Mouse (Mus musculus): ENCODE results near the gene Rgs7. TPM values are rescaled to one million over a fixed set of nuclear protein-coding genes. Genes with fewer than 3 reads are reported as not detected.

Rgs7 gene
- polyA plus RNA-seq, 1 experiment, result 0.54 TPM

- Histone ChIP-seq H3K27ac (ENCODE audit: control insufficient read depth, insufficient read depth, low read length) (no peak overlapping the region), H3K4me1 (replicated peaks; ENCODE audit: control insufficient read depth, insufficient read depth, low read length) (no peaks in the 10 kb centered on the region), H3K36me3 (ENCODE audit: control insufficient read depth, insufficient read depth, low read length) (no peaks in the 10 kb centered on the region), H3K27me3 (ENCODE audit: control insufficient read depth, insufficient read depth, low read length) (no peaks in the 10 kb centered on the region), H3K4me3 (ENCODE audit: control insufficient read depth, insufficient read depth, low read length) (no peak overlapping the region)
- 92% methylated on average over 4 of the region's 4 CpGs for WGBS
- no peak for TF ChIP-seq CTCF (IDR thresholded peaks at IDR 0.05; ENCODE audit: borderline replicate concordance, control insufficient read depth, extremely low read depth, insufficient read depth, low read length, poor library complexity)
- no peak for TF ChIP-seq POLR2A (IDR thresholded peaks at IDR 0.05; ENCODE audit: control insufficient read depth, extremely low read depth, insufficient read depth, low read length, poor library complexity)
- DNase-seq, result no peak
Measured at GRCm38 (mm10) chr1:175420883-175421282, 71.4 kb downstream of the Rgs7 start.

DNA sequence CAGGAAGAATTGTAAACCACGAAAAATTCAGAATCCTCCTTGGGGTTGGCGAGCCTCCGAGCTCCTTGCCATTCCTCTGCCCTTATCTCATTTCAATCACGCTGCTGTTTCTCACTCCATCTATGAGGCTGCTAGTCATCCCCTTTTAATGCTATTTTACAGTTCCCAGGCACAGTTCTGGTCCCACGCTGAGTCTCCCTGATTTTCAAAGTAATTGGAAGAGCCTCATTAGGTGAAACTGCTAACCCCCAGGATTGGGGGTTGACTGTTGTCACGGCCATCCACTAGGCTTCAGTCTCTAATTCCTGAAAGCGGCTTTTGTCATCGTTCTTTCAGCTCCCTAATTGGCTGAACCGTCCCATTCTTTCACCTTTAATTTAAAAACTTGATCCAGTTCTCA, 76.6 kb downstream of the Rgs7 start:
- H3K27me3 ChIP-seq (ENCODE audit: control insufficient read depth, insufficient read depth, low read length), result no peaks in the 10 kb centered on the region
- no peaks in the 10 kb centered on the region for H3K4me1 ChIP-seq (replicated peaks; ENCODE audit: control insufficient read depth, insufficient read depth, low read length)
- WGBS, result 74% methylated on average over 9 of the region's 9 CpGs
- no peak overlapping the region for H3K4me3 ChIP-seq (ENCODE audit: control insufficient read depth, insufficient read depth, low read length)
- no peak for TF ChIP-seq CTCF (IDR thresholded peaks at IDR 0.05; ENCODE audit: borderline replicate concordance, control insufficient read depth, extremely low read depth, insufficient read depth, low read length, poor library complexity)
- no peak for TF ChIP-seq POLR2A (IDR thresholded peaks at IDR 0.05; ENCODE audit: control insufficient read depth, extremely low read depth, insufficient read depth, low read length, poor library complexity)
- H3K27ac ChIP-seq (ENCODE audit: control insufficient read depth, insufficient read depth, low read length), result no peak overlapping the region
- H3K36me3 ChIP-seq (ENCODE audit: control insufficient read depth, insufficient read depth, low read length), result no peaks in the 10 kb centered on the region
- DNase-seq, result no peak

DNA sequence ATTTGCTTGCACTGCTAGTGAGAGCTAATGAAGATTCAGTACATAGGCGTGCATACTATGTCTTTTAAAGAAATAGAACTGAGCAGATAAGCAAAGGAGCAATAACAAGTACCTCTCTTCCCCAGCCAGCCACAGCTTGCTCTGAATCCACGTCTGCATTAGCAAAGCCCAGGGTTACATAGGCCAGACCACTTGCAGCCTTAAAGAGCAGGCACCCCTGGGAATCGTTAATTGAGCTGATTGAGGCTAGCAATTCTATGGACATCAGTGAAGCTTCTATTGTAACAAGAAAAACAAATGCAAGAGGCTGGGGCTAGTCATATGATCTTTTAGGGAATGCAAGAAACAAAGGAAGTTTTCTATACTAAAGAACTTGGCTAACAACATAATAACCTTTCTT, 81.9 kb downstream of the Rgs7 start:
- no peak overlapping the region for H3K27ac ChIP-seq (ENCODE audit: control insufficient read depth, insufficient read depth, low read length)

DNA sequence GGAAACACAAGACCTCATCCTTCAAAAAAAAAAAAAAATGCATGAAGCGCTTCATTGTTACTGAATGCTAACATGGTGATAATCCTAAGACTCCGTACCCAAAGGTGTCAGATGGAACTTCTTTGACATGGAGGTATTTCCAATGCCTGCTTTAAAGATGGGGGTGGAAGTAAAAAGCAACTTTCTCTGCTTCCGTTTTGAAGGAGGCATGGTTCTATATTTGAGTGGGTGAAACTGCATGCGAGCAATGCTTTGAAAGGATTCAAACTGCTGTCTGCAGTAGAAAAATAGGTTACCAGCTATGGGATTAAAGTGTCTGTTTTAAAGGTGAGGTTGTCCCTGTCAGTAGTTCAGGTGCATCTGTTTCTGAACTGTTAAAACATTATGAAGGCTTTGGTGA, 100.4 kb downstream of the Rgs7 start:
- Histone ChIP-seq H3K36me3 (ENCODE audit: control insufficient read depth, insufficient read depth, low read length) (no peaks in the 10 kb centered on the region), H3K27ac (ENCODE audit: control insufficient read depth, insufficient read depth, low read length) (no peak overlapping the region), H3K4me1 (replicated peaks; ENCODE audit: control insufficient read depth, insufficient read depth, low read length) (no peaks in the 10 kb centered on the region), H3K4me3 (ENCODE audit: control insufficient read depth, insufficient read depth, low read length) (no peak overlapping the region), H3K27me3 (ENCODE audit: control insufficient read depth, insufficient read depth, low read length) (0 out of 2 replicates have a peak, but pooled peaks cover under 1% of the 10 kb centered on the region)
- WGBS, result 91% methylated on average over 4 of the region's 4 CpGs
- DNase-seq, result no peak
- TF ChIP-seq CTCF (IDR thresholded peaks at IDR 0.05; ENCODE audit: borderline replicate concordance, control insufficient read depth, extremely low read depth, insufficient read depth, low read length, poor library complexity) (no peak), POLR2A (IDR thresholded peaks at IDR 0.05; ENCODE audit: control insufficient read depth, extremely low read depth, insufficient read depth, low read length, poor library complexity) (no peak)

More for the DNA sequence above, 81.9 kb downstream of the Rgs7 start:
- DNase-seq, result no peak
- 70% methylated on average over 3 of the region's 3 CpGs for WGBS
- Histone ChIP-seq H3K27me3 (ENCODE audit: control insufficient read depth, insufficient read depth, low read length) (no peaks in the 10 kb centered on the region), H3K4me3 (ENCODE audit: control insufficient read depth, insufficient read depth, low read length) (no peak overlapping the region), H3K4me1 (replicated peaks; ENCODE audit: control insufficient read depth, insufficient read depth, low read length) (no peaks in the 10 kb centered on the region), H3K36me3 (ENCODE audit: control insufficient read depth, insufficient read depth, low read length) (no peaks in the 10 kb centered on the region)
- TF ChIP-seq POLR2A (IDR thresholded peaks at IDR 0.05; ENCODE audit: control insufficient read depth, extremely low read depth, insufficient read depth, low read length, poor library complexity) (no peak), CTCF (IDR thresholded peaks at IDR 0.05; ENCODE audit: borderline replicate concordance, control insufficient read depth, extremely low read depth, insufficient read depth, low read length, poor library complexity) (no peak)

- H3K27me3 ChIP-seq (ENCODE audit: control insufficient read depth, insufficient read depth, low read length), result 0 out of 2 replicates have a peak, but pooled peaks cover 3% of the 10 kb centered on the region
- no peak for DNase-seq
- H3K4me1 ChIP-seq (replicated peaks; ENCODE audit: control insufficient read depth, insufficient read depth, low read length), result no peaks in the 10 kb centered on the region
- H3K4me3 ChIP-seq (ENCODE audit: control insufficient read depth, insufficient read depth, low read length), result no peak overlapping the region
- H3K27ac ChIP-seq (ENCODE audit: control insufficient read depth, insufficient read depth, low read length), result no peak overlapping the region
- H3K36me3 ChIP-seq (ENCODE audit: control insufficient read depth, insufficient read depth, low read length), result no peaks in the 10 kb centered on the region
- TF ChIP-seq POLR2A (IDR thresholded peaks at IDR 0.05; ENCODE audit: control insufficient read depth, extremely low read depth, insufficient read depth, low read length, poor library complexity), result no peak
- no peak for TF ChIP-seq CTCF (IDR thresholded peaks at IDR 0.05; ENCODE audit: borderline replicate concordance, control insufficient read depth, extremely low read depth, insufficient read depth, low read length, poor library complexity)
- 84% methylated on average over 5 of the region's 5 CpGs for WGBS
Measured at GRCm38 (mm10) chr1:175389250-175389649, 103.0 kb downstream of the Rgs7 start.

DNA sequence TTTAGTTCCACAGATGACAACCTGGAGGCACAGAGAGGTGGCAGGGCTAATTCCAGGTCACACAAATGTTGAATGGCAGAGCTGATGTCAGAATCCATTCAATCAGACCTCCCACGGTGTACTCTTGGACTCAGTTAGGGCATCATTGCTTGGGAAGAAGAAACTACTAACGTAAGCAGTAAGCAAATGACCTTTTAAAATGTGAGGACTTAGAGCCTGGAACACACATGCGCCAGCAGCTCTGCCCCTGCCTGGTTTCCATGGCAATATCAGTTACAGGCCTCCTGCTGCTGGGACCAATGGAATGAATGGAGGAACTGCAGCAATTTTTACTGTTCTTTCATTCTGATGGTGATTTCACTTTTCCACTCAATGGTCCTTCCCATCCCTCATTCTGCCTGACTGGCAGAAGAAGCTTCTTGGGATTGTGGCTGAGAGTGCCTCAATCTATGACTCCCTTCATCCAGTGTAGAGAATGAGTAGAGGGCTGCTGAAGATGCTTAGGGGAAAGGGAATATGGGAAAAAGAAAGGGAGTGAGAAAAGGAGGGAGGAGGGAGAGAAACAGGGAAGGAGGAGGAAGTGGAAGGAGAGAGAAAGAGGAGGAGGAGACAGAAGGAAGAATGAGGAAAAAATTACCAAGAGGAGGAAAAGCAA, 106.6 kb downstream of the Rgs7 start:
- Histone ChIP-seq H3K36me3 (ENCODE audit: control insufficient read depth, insufficient read depth, low read length) (no peaks in the 10 kb centered on the region), H3K4me1 (replicated peaks; ENCODE audit: control insufficient read depth, insufficient read depth, low read length) (no peaks in the 10 kb centered on the region), H3K4me3 (ENCODE audit: control insufficient read depth, insufficient read depth, low read length) (no peak overlapping the region), H3K27me3 (ENCODE audit: control insufficient read depth, insufficient read depth, low read length) (0 out of 2 replicates have a peak, but pooled peaks cover 3% of the 10 kb centered on the region), H3K27ac (ENCODE audit: control insufficient read depth, insufficient read depth, low read length) (no peak overlapping the region)
- TF ChIP-seq POLR2A (IDR thresholded peaks at IDR 0.05; ENCODE audit: control insufficient read depth, extremely low read depth, insufficient read depth, low read length, poor library complexity) (no peak), CTCF (IDR thresholded peaks at IDR 0.05; ENCODE audit: borderline replicate concordance, control insufficient read depth, extremely low read depth, insufficient read depth, low read length, poor library complexity) (no peak)
- WGBS, result 67% methylated on average over 3 of the region's 3 CpGs
- DNase-seq, result no peak

DNA sequence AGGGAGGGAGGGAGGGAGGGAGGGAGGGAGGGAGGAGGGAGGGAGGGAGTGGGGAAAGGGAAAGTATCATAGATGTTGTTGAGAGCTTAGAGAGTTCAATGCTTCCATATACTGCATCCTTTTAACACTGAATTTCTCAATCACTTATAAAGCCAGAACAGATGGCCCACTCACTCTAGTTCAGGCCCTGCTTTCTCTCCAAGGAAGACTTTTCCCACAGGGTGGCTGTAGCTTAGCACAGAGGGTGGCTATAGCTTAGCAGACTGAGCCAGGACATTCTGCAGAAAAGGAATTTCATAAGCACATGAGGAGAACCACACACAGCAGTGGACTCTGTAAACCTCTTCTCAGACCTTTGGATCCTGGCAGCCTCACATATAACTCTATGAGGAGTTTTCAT, 119.7 kb downstream of the Rgs7 start:
- no peak for DNase-seq
- H3K36me3 ChIP-seq (ENCODE audit: control insufficient read depth, insufficient read depth, low read length), result no peaks in the 10 kb centered on the region
- no peaks in the 10 kb centered on the region for H3K4me1 ChIP-seq (replicated peaks; ENCODE audit: control insufficient read depth, insufficient read depth, low read length)
- H3K27me3 ChIP-seq (ENCODE audit: control insufficient read depth, insufficient read depth, low read length), result no peaks in the 10 kb centered on the region
- H3K4me3 ChIP-seq (ENCODE audit: control insufficient read depth, insufficient read depth, low read length), result no peak overlapping the region
- TF ChIP-seq CTCF (IDR thresholded peaks at IDR 0.05; ENCODE audit: borderline replicate concordance, control insufficient read depth, extremely low read depth, insufficient read depth, low read length, poor library complexity) (no peak), POLR2A (IDR thresholded peaks at IDR 0.05; ENCODE audit: control insufficient read depth, extremely low read depth, insufficient read depth, low read length, poor library complexity) (no peak)
- H3K27ac ChIP-seq (ENCODE audit: control insufficient read depth, insufficient read depth, low read length), result no peak overlapping the region
